Mouse (Mus musculus): ENCODE results near the gene Dop1b. TPM values are rescaled to one million over a fixed set of nuclear protein-coding genes. Genes with fewer than 3 reads are reported as not detected.

Gene Dop1b
- polyA plus RNA-seq, 1 experiment from 2014 or later: 21.6 TPM

- Histone ChIP-seq H3K9ac (ENCODE audit: low read depth, low read length) (no peak overlapping the region), H3K4me2 (replicated peaks; ENCODE audit: low read depth, low read length) (no peak overlapping the region), H3K27ac (ENCODE audit: low read depth, low read length) (no peak overlapping the region), H3K27me3 (ENCODE audit: control insufficient read depth, insufficient read depth, low read length) (no peaks in the 10 kb centered on the region), H3K9me3 (ENCODE audit: control insufficient read depth, low read length) (no peaks in the 10 kb centered on the region), H3K36me3 (ENCODE audit: control insufficient read depth, insufficient read depth, low read length) (no peaks in the 10 kb centered on the region), H3K4me3 (ENCODE audit: low read length) (no peak overlapping the region), H3K4me1 (ENCODE audit: control insufficient read depth, insufficient read depth, low read length) (peaks cover 4% of the 10 kb centered on the region; the same call in 1 of the 2 replicates)
- WGBS: 41% methylated on average over 5 of the region's 5 CpGs
- no peak for ATAC-seq (ENCODE audit: low FRiP score, low TSS enrichment)
These were observed 78.5 kb downstream of the Dop1b start for GRCm38 (mm10) chr16:93789971-93790755.

GRCm38 (mm10) chr16:93792981-93793630 lies 81.4 kb downstream of the Dop1b start:
- 57% methylated on average over 15 of the region's 15 CpGs for WGBS
- Histone ChIP-seq H3K27ac (ENCODE audit: low read depth, low read length) (no peak overlapping the region), H3K4me3 (ENCODE audit: low read length) (no peak overlapping the region), H3K36me3 (ENCODE audit: control insufficient read depth, insufficient read depth, low read length) (no peaks in the 10 kb centered on the region), H3K4me2 (replicated peaks; ENCODE audit: low read depth, low read length) (no peak overlapping the region), H3K27me3 (ENCODE audit: control insufficient read depth, insufficient read depth, low read length) (no peaks in the 10 kb centered on the region), H3K4me1 (ENCODE audit: control insufficient read depth, insufficient read depth, low read length) (peaks cover 4% of the 10 kb centered on the region; the same call in 1 of the 2 replicates), H3K9ac (ENCODE audit: low read depth, low read length) (no peak overlapping the region), H3K9me3 (ENCODE audit: control insufficient read depth, low read length) (no peaks in the 10 kb centered on the region)
- no peak for ATAC-seq (ENCODE audit: low FRiP score, low TSS enrichment)

GRCm38 (mm10) chr16:93794845-93795244 lies 83.1 kb downstream of the Dop1b start:
- Histone ChIP-seq H3K9ac (ENCODE audit: low read depth, low read length) (no peak overlapping the region), H3K36me3 (ENCODE audit: control insufficient read depth, insufficient read depth, low read length) (no peaks in the 10 kb centered on the region), H3K9me3 (ENCODE audit: control insufficient read depth, low read length) (no peaks in the 10 kb centered on the region), H3K27ac (ENCODE audit: low read depth, low read length) (no peak overlapping the region), H3K4me3 (ENCODE audit: low read length) (no peak overlapping the region), H3K4me1 (ENCODE audit: control insufficient read depth, insufficient read depth, low read length) (peaks cover 2% of the 10 kb centered on the region; the same call in 1 of the 2 replicates), H3K27me3 (ENCODE audit: control insufficient read depth, insufficient read depth, low read length) (no peaks in the 10 kb centered on the region), H3K4me2 (replicated peaks; ENCODE audit: low read depth, low read length) (no peak overlapping the region)
- 51% methylated on average over 5 of the region's 5 CpGs for WGBS
- ATAC-seq (ENCODE audit: low FRiP score, low TSS enrichment): peak; percentile 61

- no peak for ATAC-seq (ENCODE audit: low FRiP score, low TSS enrichment)
- Histone ChIP-seq H3K4me3 (ENCODE audit: low read length) (no peak overlapping the region), H3K27me3 (ENCODE audit: control insufficient read depth, insufficient read depth, low read length) (no peaks in the 10 kb centered on the region), H3K27ac (ENCODE audit: low read depth, low read length) (no peak overlapping the region), H3K9ac (ENCODE audit: low read depth, low read length) (no peak overlapping the region), H3K4me2 (replicated peaks; ENCODE audit: low read depth, low read length) (no peak overlapping the region), H3K9me3 (ENCODE audit: control insufficient read depth, low read length) (no peaks in the 10 kb centered on the region), H3K36me3 (ENCODE audit: control insufficient read depth, insufficient read depth, low read length) (no peaks in the 10 kb centered on the region), H3K4me1 (ENCODE audit: control insufficient read depth, insufficient read depth, low read length) (no peaks in the 10 kb centered on the region; the same call in 1 of the 2 replicates)
- WGBS: 87% methylated on average over 5 of the region's 5 CpGs
These were observed 83.7 kb downstream of the Dop1b start for GRCm38 (mm10) chr16:93795391-93795790.

GRCm38 (mm10) chr16:93797021-93797840 lies 85.5 kb downstream of the Dop1b start:
- Histone ChIP-seq H3K9ac (ENCODE audit: low read depth, low read length) (no peak overlapping the region), H3K27me3 (ENCODE audit: control insufficient read depth, insufficient read depth, low read length) (no peaks in the 10 kb centered on the region), H3K27ac (ENCODE audit: low read depth, low read length) (no peak overlapping the region), H3K4me1 (ENCODE audit: control insufficient read depth, insufficient read depth, low read length) (no peaks in the 10 kb centered on the region; the same call in 1 of the 2 replicates), H3K4me3 (ENCODE audit: low read length) (no peak overlapping the region), H3K36me3 (ENCODE audit: control insufficient read depth, insufficient read depth, low read length) (no peaks in the 10 kb centered on the region), H3K4me2 (replicated peaks; ENCODE audit: low read depth, low read length) (no peak overlapping the region), H3K9me3 (ENCODE audit: control insufficient read depth, low read length) (no peaks in the 10 kb centered on the region)
- WGBS: 85% methylated on average over 12 of the region's 12 CpGs
- ATAC-seq (ENCODE audit: low FRiP score, low TSS enrichment): no peak

DNA sequence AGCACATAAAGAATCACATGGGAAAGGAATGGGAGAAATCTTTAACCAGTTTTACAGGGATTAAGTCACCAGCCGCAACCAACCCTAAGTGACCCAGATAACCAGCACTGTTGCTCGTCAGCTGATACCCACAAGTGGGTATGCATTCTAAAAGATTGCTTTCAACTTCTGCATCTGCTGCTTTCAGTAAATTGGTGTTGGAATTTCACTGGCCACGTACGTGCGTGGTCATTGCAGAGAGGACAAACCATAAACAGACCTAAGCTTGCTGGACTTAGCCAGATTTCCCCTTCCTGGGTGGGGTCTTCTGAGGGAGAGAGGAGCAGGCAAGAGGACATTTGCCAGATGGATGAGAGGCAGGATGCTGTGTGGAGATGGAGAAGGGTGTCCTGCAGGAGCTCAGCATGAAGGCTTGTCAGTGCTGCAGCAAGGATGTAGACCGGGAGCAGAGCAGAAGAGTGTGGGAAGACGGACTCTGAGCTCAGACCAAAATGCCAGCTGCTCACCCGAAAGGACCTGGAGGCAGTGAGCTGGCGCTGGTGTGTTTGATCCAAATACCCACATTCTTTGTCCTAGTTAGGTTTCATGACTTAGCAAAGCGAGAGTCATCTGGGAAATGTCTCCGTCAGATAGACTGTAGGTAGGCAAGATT lies 86.3 kb downstream of the Dop1b start:
- Histone ChIP-seq H3K4me2 (replicated peaks; ENCODE audit: low read depth, low read length) (no peak overlapping the region), H3K4me3 (ENCODE audit: low read length) (no peak overlapping the region), H3K27me3 (ENCODE audit: control insufficient read depth, insufficient read depth, low read length) (no peaks in the 10 kb centered on the region), H3K36me3 (ENCODE audit: control insufficient read depth, insufficient read depth, low read length) (no peaks in the 10 kb centered on the region), H3K27ac (ENCODE audit: low read depth, low read length) (no peak overlapping the region), H3K4me1 (ENCODE audit: control insufficient read depth, insufficient read depth, low read length) (no peaks in the 10 kb centered on the region; the same call in 1 of the 2 replicates), H3K9me3 (ENCODE audit: control insufficient read depth, low read length) (no peaks in the 10 kb centered on the region), H3K9ac (ENCODE audit: low read depth, low read length) (no peak overlapping the region)
- no peak for ATAC-seq (ENCODE audit: low FRiP score, low TSS enrichment)
- WGBS: 83% methylated on average over 11 of the region's 11 CpGs

GRCm38 (mm10) chr16:93798623-93799022 lies 86.9 kb downstream of the Dop1b start:
- Histone ChIP-seq H3K9me3 (ENCODE audit: control insufficient read depth, low read length) (no peaks in the 10 kb centered on the region), H3K4me2 (replicated peaks; ENCODE audit: low read depth, low read length) (no peak overlapping the region), H3K27me3 (ENCODE audit: control insufficient read depth, insufficient read depth, low read length) (no peaks in the 10 kb centered on the region), H3K36me3 (ENCODE audit: control insufficient read depth, insufficient read depth, low read length) (no peaks in the 10 kb centered on the region), H3K4me1 (ENCODE audit: control insufficient read depth, insufficient read depth, low read length) (no peaks in the 10 kb centered on the region), H3K4me3 (ENCODE audit: low read length) (no peak overlapping the region), H3K9ac (ENCODE audit: low read depth, low read length) (no peak overlapping the region), H3K27ac (ENCODE audit: low read depth, low read length) (no peak overlapping the region)
- no peak for ATAC-seq (ENCODE audit: low FRiP score, low TSS enrichment)
- 84% methylated on average over 5 of the region's 5 CpGs for WGBS

GRCm38 (mm10) chr16:93799071-93799470 lies 87.4 kb downstream of the Dop1b start:
- Histone ChIP-seq H3K4me3 (ENCODE audit: low read length) (no peak overlapping the region), H3K27ac (ENCODE audit: low read depth, low read length) (no peak overlapping the region), H3K9ac (ENCODE audit: low read depth, low read length) (no peak overlapping the region), H3K27me3 (ENCODE audit: control insufficient read depth, insufficient read depth, low read length) (no peaks in the 10 kb centered on the region), H3K9me3 (ENCODE audit: control insufficient read depth, low read length) (no peaks in the 10 kb centered on the region), H3K36me3 (ENCODE audit: control insufficient read depth, insufficient read depth, low read length) (no peaks in the 10 kb centered on the region), H3K4me1 (ENCODE audit: control insufficient read depth, insufficient read depth, low read length) (no peaks in the 10 kb centered on the region), H3K4me2 (replicated peaks; ENCODE audit: low read depth, low read length) (no peak overlapping the region)
- WGBS: 83% methylated on average over 3 of the region's 3 CpGs
- no peak for ATAC-seq (ENCODE audit: low FRiP score, low TSS enrichment)
